Comparison of ENCODE assay signal across 9 mouse cellular contexts in the genomic region with DNA sequence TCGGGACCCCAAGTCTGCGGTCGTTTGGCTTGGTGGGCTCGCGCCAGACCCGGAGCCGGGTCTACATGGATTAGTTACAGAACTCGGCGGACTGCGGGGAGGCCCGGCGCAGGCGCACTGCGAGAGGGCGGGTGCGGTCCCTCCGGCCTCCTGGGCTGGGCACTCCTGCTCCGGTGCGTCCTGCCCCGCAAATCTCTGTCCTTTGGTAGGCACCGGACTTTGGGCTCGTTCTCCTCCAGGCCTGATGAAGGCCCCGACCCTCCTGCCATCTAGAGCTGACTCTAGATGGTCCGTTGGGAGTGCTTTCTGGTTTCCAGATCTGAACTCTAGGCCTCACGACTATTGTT. TPM values are rescaled to one million over a fixed set of nuclear protein-coding genes. Genes with fewer than 3 reads are reported as not detected.
DNase-seq lines count a peak whose midpoint lies in the region; ATAC-seq and TF ChIP-seq lines count a peak whose summit lies in the region.
"Had no signal": no experiment of that assay in that cellular context is flagged by ENCODE, and none has a peak within 500 bp of the region (broad histone marks: within the 10 kb centered on the region; RNA-seq: fewer than 3 reads in every experiment).

No protein-coding gene starts in this region.

- 0 out of 2 replicates have a peak, but pooled peaks have one; percentile 1 for TF ChIP-seq POLR2A in bone marrow, adult 2 months (IDR thresholded peaks at IDR 0.05; ENCODE audit: borderline replicate concordance, control insufficient read depth, low read depth, low read length)

- H3K9me3 ChIP-seq in heart, embryonic 16.5 days (replicated peaks; ENCODE audit: control insufficient read depth, low read length), result no peaks in the 10 kb centered on the region
- H3K9me3 ChIP-seq in hindbrain, embryonic 15.5 days, result no peaks in the 10 kb centered on the region
- no peaks in the 10 kb centered on the region for H3K9me3 ChIP-seq in midbrain, embryonic 14.5 days (ENCODE audit: control insufficient read depth, low read length)

- under 1% methylated on average over 25 of the region's 25 CpGs for WGBS in heart, embryonic 16.5 days
- under 1% methylated on average over 25 of the region's 25 CpGs for WGBS in bone marrow, adult 2 months
- WGBS in hindbrain, embryonic 15.5 days, result under 1% methylated on average over 25 of the region's 25 CpGs
- WGBS in midbrain, embryonic 14.5 days, result 0% methylated on average over 25 of the region's 25 CpGs

- no peaks in the 10 kb centered on the region for H3K27me3 ChIP-seq in heart, embryonic 16.5 days (ENCODE audit: control insufficient read depth, insufficient read depth, low read length)
- H3K27me3 ChIP-seq in hindbrain, embryonic 15.5 days, result no peaks in the 10 kb centered on the region
- no peaks in the 10 kb centered on the region for H3K27me3 ChIP-seq in midbrain, embryonic 14.5 days (ENCODE audit: control insufficient read depth, insufficient read depth, low read length)

- peak; percentile 83 for ATAC-seq in heart, embryonic 16.5 days (replicated peaks; ENCODE audit: extremely low read depth, insufficient read depth, low FRiP score)
- peak; percentile 86; the same call in 1 of the 2 replicates for ATAC-seq in hindbrain, embryonic 15.5 days (ENCODE audit: low FRiP score, low read depth)
- peak; percentile 85 for ATAC-seq in midbrain, embryonic 14.5 days (ENCODE audit: low FRiP score, low TSS enrichment)

- peak overlapping the region; percentile 85 for H3K9ac ChIP-seq in heart, embryonic 16.5 days (ENCODE audit: low read length)
- peak overlapping the region; percentile 65 for H3K9ac ChIP-seq in hindbrain, embryonic 15.5 days
- H3K9ac ChIP-seq in midbrain, embryonic 14.5 days (replicated peaks; ENCODE audit: low read length), result peak overlapping the region; percentile 76

- TF ChIP-seq CTCF in bone marrow, adult 2 months (IDR thresholded peaks at IDR 0.05; ENCODE audit: control insufficient read depth, insufficient read depth, low read length), result no peak

- H3K27ac ChIP-seq in heart, embryonic 16.5 days (ENCODE audit: low read length), result peak overlapping the region; percentile 80
- peak overlapping the region; percentile 35; the same call in 1 of the 2 replicates for H3K27ac ChIP-seq in bone marrow, adult 2 months (ENCODE audit: control insufficient read depth, insufficient read depth, low read depth, low read length, poor library complexity)
- H3K27ac ChIP-seq in hindbrain, embryonic 15.5 days (replicated peaks), result peak overlapping the region; percentile 62
- peak overlapping the region; percentile 79 for H3K27ac ChIP-seq in midbrain, embryonic 14.5 days (replicated peaks; ENCODE audit: low read depth, low read length)

- peaks cover 22% of the 10 kb centered on the region for H3K4me1 ChIP-seq in heart, embryonic 16.5 days (ENCODE audit: control insufficient read depth, insufficient read depth, low read length)
- no peaks in the 10 kb centered on the region; the same call in 1 of the 2 replicates for H3K4me1 ChIP-seq in bone marrow, adult 2 months (ENCODE audit: control insufficient read depth, insufficient read depth, low read length)
- peaks cover 18% of the 10 kb centered on the region for H3K4me1 ChIP-seq in hindbrain, embryonic 15.5 days (replicated peaks)
- H3K4me1 ChIP-seq in midbrain, embryonic 14.5 days (ENCODE audit: control insufficient read depth, insufficient read depth, low read length), result peaks cover 8% of the 10 kb centered on the region

- DNase-seq in heart, adult 18-20 months, result no peak
- DNase-seq in midbrain, embryonic 14.5 days, result no peak
- no peak for DNase-seq in adipocyte (ENCODE audit: low spot score)
- DNase-seq in embryo, embryonic 10.5 days (ENCODE audit: low spot score), result no peak
- DNase-seq in kidney, adult 11 months, result no peak

- H3K4me3 ChIP-seq in heart, embryonic 16.5 days (ENCODE audit: low read length), result peak overlapping the region; percentile 74
- peak overlapping the region; percentile 88 for H3K4me3 ChIP-seq in bone marrow, adult 2 months (replicated peaks; ENCODE audit: control insufficient read depth, low read depth, low read length)
- H3K4me3 ChIP-seq in hindbrain, embryonic 15.5 days, result peak overlapping the region; percentile 54
- peak overlapping the region; percentile 79 for H3K4me3 ChIP-seq in midbrain, embryonic 14.5 days (replicated peaks; ENCODE audit: low read depth, low read length)

- H3K4me2 ChIP-seq in heart, embryonic 16.5 days (ENCODE audit: low read depth, low read length), result peak overlapping the region; percentile 93
- peak overlapping the region; percentile 75 for H3K4me2 ChIP-seq in hindbrain, embryonic 15.5 days
- H3K4me2 ChIP-seq in midbrain, embryonic 14.5 days (ENCODE audit: low read length), result peak overlapping the region; percentile 61

- H3K36me3 ChIP-seq in heart, embryonic 16.5 days (ENCODE audit: control insufficient read depth, insufficient read depth), result peaks cover 7% of the 10 kb centered on the region
- 0 out of 2 replicates have a peak, but pooled peaks cover 5% of the 10 kb centered on the region for H3K36me3 ChIP-seq in hindbrain, embryonic 15.5 days
- H3K36me3 ChIP-seq in midbrain, embryonic 14.5 days (ENCODE audit: control insufficient read depth, insufficient read depth, low read length), result peaks cover 12% of the 10 kb centered on the region

RNA-seq across cellular contexts. Expression of gene Pdcl3, which starts 2.4 kb away (rescaled TPM):
- polyA plus RNA-seq in heart, embryonic 16.5 days (2015; fragmentation: Nextera tagmentation; extraction: Ambion mirVana), result 125 and 156 TPM in 2 replicates
- total RNA-seq in heart, adult 18-20 months (2021), result 10 to 100 TPM; 69.7 to 80.5 TPM
- 16.4 and 37.6 TPM in 2 replicates for polyA plus RNA-seq in bone marrow, adult 2 months (2011; ENCODE audit: insufficient read depth, insufficient read length, low replicate concordance, missing spikeins)
- polyA plus RNA-seq in hindbrain, embryonic 15.5 days (2015; fragmentation: Nextera tagmentation; extraction: Ambion mirVana), result 149 and 155 TPM in 2 replicates
- polyA plus RNA-seq in midbrain, embryonic 14.5 days (2014; fragmentation: Nextera tagmentation; extraction: Ambion mirVana), result 143 and 156 TPM in 2 replicates

RNA-seq across cellular contexts. Expression of gene Nms, which starts 48.9 kb away (rescaled TPM):
- not detected in 2 replicates for polyA plus RNA-seq in heart, embryonic 16.5 days (2015; fragmentation: Nextera tagmentation; extraction: Ambion mirVana)
- not detected for total RNA-seq in heart, adult 18-20 months (2021)
- not detected in 2 replicates for polyA plus RNA-seq in bone marrow, adult 2 months (2011; ENCODE audit: insufficient read depth, insufficient read length, low replicate concordance, missing spikeins)
- 1.5 and 1.8 TPM in 2 replicates for polyA plus RNA-seq in hindbrain, embryonic 15.5 days (2015; fragmentation: Nextera tagmentation; extraction: Ambion mirVana)
- polyA plus RNA-seq in midbrain, embryonic 14.5 days (2014; fragmentation: Nextera tagmentation; extraction: Ambion mirVana), result not detected in 2 replicates
- total RNA-seq: neutrophil, adult 5-6 weeks had no signal
